Mouse (Mus musculus) midbrain, postnatal 0 days (tissue): ENCODE results near the gene Dynlt1b. TPM values are rescaled to one million over a fixed set of nuclear protein-coding genes. Genes with fewer than 3 reads are reported as not detected.
"Not testable (repeated sequence)": the region's sequence is repeated elsewhere in the genome, so short reads cannot be mapped to it uniquely, and the experiment has no call there.

ENCODE experiments used
- ATAC-seq: fragments of 200-750 bp; cut with Nextera tagmentation; 2 replicates; pipeline ENCODE4 v1.8.0; 2017; ENCODE audit warnings: moderate number of reproducible peaks, mild to moderate bottlenecking, moderate TSS enrichment, moderate library complexity; ENCODE audit not compliant: low FRiP score
- DNase-seq: peaks from one replicate; pipeline ENCODE4 v3.0.0-alpha.2; 2015; ENCODE audit warnings: low spot score
- H3K27ac ChIP-seq: fragments of 300-500 bp; sonication (generic); 2 replicates; pipeline ENCODE4 v1.5.1; 2014; ENCODE audit warnings: low read depth, mild to moderate bottlenecking, low read length, mixed read lengths
- H3K27me3 ChIP-seq: fragments of 300-500 bp; sonication (generic); 2 replicates; pipeline ENCODE4 v1.6.1; 2014; ENCODE audit warnings: low read length, control low read depth, mixed read lengths; ENCODE audit not compliant: insufficient read depth
- H3K36me3 ChIP-seq: fragments of 300-500 bp; sonication (generic); 2 replicates; pipeline ENCODE4 v1.6.1; 2014; ENCODE audit warnings: low read length, control low read depth, mixed read lengths; ENCODE audit not compliant: insufficient read depth
- H3K4me1 ChIP-seq: fragments of 300-500 bp; sonication (generic); 2 replicates; pipeline ENCODE4 v1.6.1; 2014; ENCODE audit warnings: mild to moderate bottlenecking, control low read depth, antibody characterized with exemption, low read length, mixed read lengths; ENCODE audit not compliant: insufficient read depth
- H3K4me2 ChIP-seq: fragments of 300-500 bp; sonication (generic); 2 replicates; pipeline ENCODE4 v1.6.1; 2014; ENCODE audit warnings: low read depth, mild to moderate bottlenecking, low read length, mixed read lengths; ENCODE audit not compliant: poor library complexity, severe bottlenecking
- H3K4me3 ChIP-seq: fragments of 300-500 bp; sonication (generic); 2 replicates; pipeline ENCODE4 v1.5.1; 2014; ENCODE audit warnings: low read depth, mild to moderate bottlenecking, low read length, moderate library complexity
- H3K9ac ChIP-seq: fragments of 300-500 bp; sonication (generic); replicated peaks from 2 replicates; pipeline ENCODE4 v1.6.1; 2014; ENCODE audit warnings: mild to moderate bottlenecking, low read length, moderate library complexity, mixed read lengths; ENCODE audit not compliant: poor library complexity, severe bottlenecking
- H3K9me3 ChIP-seq: fragments of 300-500 bp; sonication (generic); 2 replicates; pipeline ENCODE4 v1.6.1; 2016; ENCODE audit warnings: low read length, control low read depth
- WGBS: fragments of 180-500 bp; shearing (Covaris S2); extraction: QIAGEN DNeasy Blood & Tissue Kit; methylation state at CpG from one replicate; pipeline ENCODE4 v1.1.7; 2014; 5-methylcytosine and 5-hydroxymethylcytosine counted together
- polyA plus RNA-seq: library from polyadenylated mRNA; unstranded; fragments of >200 nt; fragmentation: Nextera tagmentation; extraction: Ambion mirVana; gene quantifications from 2 replicates; pipeline ENCODE4 v1.2.1, GENCODE M21; 2015
- total RNA-seq: library from RNA; depleted of rRNA; stranded (reverse); fragments of >200 nt; gene quantifications from 2 replicates; pipeline ENCODE4 v1.2.3, GENCODE M21; 2014

Gene Dynlt1b
- total and polyA plus RNA-seq, 2 experiments from 2014 or later, result 625 to 1,251 TPM

GRCm38 (mm10) chr17:6417118-6417517 is 12.8 kb upstream of the Dynlt1b start:
- not testable (repeated sequence) for H3K27ac ChIP-seq, H3K27me3 ChIP-seq, ATAC-seq, H3K4me3 ChIP-seq, H3K36me3 ChIP-seq, DNase-seq, H3K9ac ChIP-seq, H3K9me3 ChIP-seq, H3K4me1 ChIP-seq, H3K4me2 ChIP-seq
- 36% methylated on average over 4 of the region's 7 CpGs for WGBS

DNA sequence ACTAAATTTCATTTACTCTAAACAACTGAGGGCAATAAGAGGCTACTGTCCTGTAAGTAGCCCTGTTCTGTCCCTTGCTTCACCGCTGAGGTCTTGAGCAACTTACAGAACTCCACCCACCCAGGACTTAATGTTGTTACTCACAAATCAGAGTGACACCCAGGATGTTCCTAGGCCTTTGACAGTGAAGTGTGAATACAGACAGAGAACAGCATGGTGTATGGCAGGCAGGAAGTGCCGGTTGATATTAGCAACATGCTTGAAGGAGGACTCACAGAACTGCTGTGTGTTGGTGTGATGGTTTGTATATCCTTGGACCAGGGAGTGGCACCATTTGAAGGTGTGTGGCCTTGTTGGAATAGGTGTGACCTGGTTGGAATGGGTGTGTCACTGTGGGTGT is 9.4 kb upstream of the Dynlt1b start:
- not testable (repeated sequence) for H3K9me3 ChIP-seq, H3K36me3 ChIP-seq, H3K4me2 ChIP-seq, H3K27me3 ChIP-seq, DNase-seq, H3K27ac ChIP-seq, H3K4me1 ChIP-seq, H3K4me3 ChIP-seq, H3K9ac ChIP-seq, ATAC-seq
- 93% methylated on average over 1 of the region's 2 CpGs for WGBS

GRCm38 (mm10) chr17:6421547-6422326 is 8.2 kb upstream of the Dynlt1b start:
- WGBS, result 29% methylated on average over 10 of the region's 14 CpGs
- DNase-seq, H3K27ac ChIP-seq, H3K27me3 ChIP-seq, H3K9me3 ChIP-seq, ATAC-seq, H3K4me2 ChIP-seq, H3K4me3 ChIP-seq, H3K36me3 ChIP-seq, H3K9ac ChIP-seq, H3K4me1 ChIP-seq: not testable (repeated sequence)

- H3K9me3 ChIP-seq, H3K27me3 ChIP-seq, H3K4me3 ChIP-seq, H3K4me1 ChIP-seq, H3K36me3 ChIP-seq, DNase-seq, H3K4me2 ChIP-seq, H3K27ac ChIP-seq, H3K9ac ChIP-seq, ATAC-seq: not testable (repeated sequence)
- 52% methylated on average over 2 of the region's 2 CpGs for WGBS
These were observed 7.5 kb upstream of the Dynlt1b start for GRCm38 (mm10) chr17:6422370-6422769.

DNA sequence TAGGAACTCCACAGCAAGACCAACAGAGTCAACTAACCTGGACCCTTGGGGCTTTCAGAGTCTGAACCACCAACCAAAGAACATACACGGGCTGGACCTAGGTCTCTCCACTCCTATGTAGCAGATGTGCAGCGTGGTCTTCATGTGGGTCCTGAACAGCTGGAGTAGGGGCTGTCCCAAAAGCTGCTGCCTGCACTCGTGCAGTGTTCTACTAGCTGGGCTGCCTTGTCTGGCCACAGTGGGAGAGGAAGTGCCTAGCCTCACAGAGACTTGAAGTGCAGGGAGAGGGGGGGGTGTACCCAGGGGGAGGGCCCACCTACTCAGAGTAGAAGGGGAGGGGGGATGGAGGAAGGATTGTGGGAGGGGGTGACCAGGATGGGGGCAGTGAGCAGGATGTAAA is 7.1 kb upstream of the Dynlt1b start:
- DNase-seq, H3K27ac ChIP-seq, H3K9me3 ChIP-seq, H3K4me2 ChIP-seq, H3K27me3 ChIP-seq, H3K9ac ChIP-seq, H3K4me3 ChIP-seq, H3K4me1 ChIP-seq, H3K36me3 ChIP-seq, ATAC-seq: not testable (repeated sequence)
- WGBS, result 64% methylated on average over 3 of the region's 3 CpGs

DNA sequence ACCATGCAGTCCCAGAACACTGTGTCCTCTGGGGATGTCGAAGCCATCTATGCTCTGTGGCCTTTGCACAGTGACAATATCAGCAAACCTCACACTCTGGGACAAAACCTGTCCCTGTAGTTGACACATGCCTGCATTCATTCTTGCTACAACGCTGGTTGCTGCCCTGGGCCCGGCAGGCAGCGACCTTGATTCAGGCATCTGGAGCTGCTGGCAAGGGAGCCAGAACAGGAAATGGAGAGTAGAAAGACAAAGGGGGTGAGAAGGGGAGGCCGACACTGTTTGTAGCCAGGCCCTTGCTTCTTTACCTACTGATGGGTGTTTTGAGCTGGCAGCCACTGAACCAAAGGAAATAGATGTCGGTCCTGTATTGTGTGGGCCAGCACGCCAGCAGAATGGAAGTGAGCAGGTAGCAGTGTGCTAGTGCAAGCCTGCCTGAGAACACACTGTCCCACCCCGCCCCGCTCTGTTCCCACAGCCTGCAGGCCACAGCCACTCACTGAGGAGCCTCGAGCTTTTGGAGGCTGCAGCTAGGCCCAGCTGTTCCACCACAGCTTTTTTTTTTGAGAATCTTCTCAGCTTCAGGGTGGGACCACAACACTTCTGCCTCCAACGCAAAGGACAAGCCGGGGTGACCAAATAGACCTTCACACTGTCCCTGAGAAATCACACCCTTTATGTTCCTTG is 5.5 kb upstream of the Dynlt1b start:
- not testable (repeated sequence) for H3K27ac ChIP-seq, H3K36me3 ChIP-seq, H3K9ac ChIP-seq, H3K4me2 ChIP-seq, H3K4me1 ChIP-seq, H3K27me3 ChIP-seq, ATAC-seq, DNase-seq, H3K4me3 ChIP-seq, H3K9me3 ChIP-seq
- WGBS, result 69% methylated on average over 12 of the region's 12 CpGs

- H3K4me3 ChIP-seq, H3K4me2 ChIP-seq, DNase-seq, H3K9me3 ChIP-seq, H3K36me3 ChIP-seq, H3K4me1 ChIP-seq, H3K27ac ChIP-seq, ATAC-seq, H3K27me3 ChIP-seq, H3K9ac ChIP-seq: not testable (repeated sequence)
- WGBS, result 80% methylated on average over 2 of the region's 3 CpGs
These were observed 4.6 kb upstream of the Dynlt1b start for GRCm38 (mm10) chr17:6425325-6425724.

DNA sequence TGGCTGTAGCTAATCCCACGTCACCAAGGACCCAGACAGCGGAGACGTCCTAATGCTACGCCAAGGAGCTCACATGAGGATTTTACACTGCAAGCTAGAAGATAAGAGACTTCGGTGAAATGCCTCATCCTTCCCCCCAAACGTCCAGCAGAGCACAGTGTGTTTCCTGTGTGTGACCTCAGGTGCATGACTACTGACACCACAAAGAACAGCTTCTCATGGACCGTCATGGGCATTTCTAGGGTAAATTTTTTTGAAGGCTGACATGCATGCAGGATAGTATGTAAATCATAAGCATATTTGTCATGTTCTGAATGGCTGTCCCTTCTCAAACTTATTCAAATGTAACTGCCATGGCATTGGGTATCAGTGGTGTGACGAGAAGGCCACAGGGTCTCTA is 3.0 kb upstream of the Dynlt1b start:
- H3K9me3 ChIP-seq, H3K4me1 ChIP-seq, H3K4me2 ChIP-seq, ATAC-seq, DNase-seq, H3K36me3 ChIP-seq, H3K27ac ChIP-seq, H3K4me3 ChIP-seq, H3K9ac ChIP-seq, H3K27me3 ChIP-seq: not testable (repeated sequence)
- WGBS, result 71% methylated on average over 3 of the region's 8 CpGs

- H3K4me1 ChIP-seq, ATAC-seq: not testable (repeated sequence)
These were observed 986 bp upstream of the Dynlt1b start for GRCm38 (mm10) chr17:6428926-6429325.

More at GRCm38 (mm10) chr17:6428926-6429325, 986 bp upstream of the Dynlt1b start:
- not testable (repeated sequence) for H3K36me3 ChIP-seq, H3K9ac ChIP-seq, H3K9me3 ChIP-seq, DNase-seq, H3K27me3 ChIP-seq, H3K4me3 ChIP-seq, H3K4me2 ChIP-seq, H3K27ac ChIP-seq
- 73% methylated on average over 2 of the region's 2 CpGs for WGBS
